Mouse (Mus musculus) thymus, adult 2 months (tissue): ENCODE measurements around the gene Slc15a3. TPM values are rescaled to one million over a fixed set of nuclear protein-coding genes. Genes with fewer than 3 reads are reported as not detected.

Experiments
- DNase-seq: peaks from one replicate; pipeline ENCODE4 v3.0.0; 2021
- H3K27ac ChIP-seq: fragments of 200-500 bp; 2 replicates; pipeline ENCODE4 v1.5.1; 2012; ENCODE audit warnings: low read length, control low read depth; ENCODE audit not compliant: control insufficient read depth, insufficient read depth
- H3K27me3 ChIP-seq: fragments of 200-500 bp; 2 replicates; pipeline ENCODE4 v1.6.1; 2012; ENCODE audit warnings: mild to moderate bottlenecking, low read length, moderate library complexity, mixed read lengths; ENCODE audit not compliant: control insufficient read depth, insufficient read depth
- H3K36me3 ChIP-seq: fragments of 200-500 bp; 2 replicates; pipeline ENCODE4 v1.6.1; 2012; ENCODE audit warnings: mild to moderate bottlenecking, low read length, moderate library complexity; ENCODE audit not compliant: control insufficient read depth, insufficient read depth
- H3K4me1 ChIP-seq: fragments of 200-500 bp; replicated peaks from 2 replicates; pipeline ENCODE4 v1.6.1; 2012; ENCODE audit warnings: low read length; ENCODE audit not compliant: control insufficient read depth, insufficient read depth
- H3K4me3 ChIP-seq: fragments of 200-500 bp; 2 replicates; pipeline ENCODE4 v1.5.1; 2012; ENCODE audit warnings: mild to moderate bottlenecking, low read length, control low read depth, moderate library complexity; ENCODE audit not compliant: control insufficient read depth, insufficient read depth
- CTCF ChIP-seq: fragments of 200-500 bp; IDR thresholded peaks from 2 replicates; pipeline ENCODE4 v1.5.1; 2012; ENCODE audit warnings: mild to moderate bottlenecking, control low read depth, low read length, moderate library complexity, borderline replicate concordance; ENCODE audit not compliant: control insufficient read depth, poor library complexity, insufficient read depth; ENCODE audit errors: extremely low read depth
- POLR2A ChIP-seq: fragments of 200-500 bp; IDR thresholded peaks from 2 replicates; pipeline ENCODE4 v1.6.1; 2012; ENCODE audit warnings: mild to moderate bottlenecking, low read length, control low read depth, moderate library complexity; ENCODE audit not compliant: control insufficient read depth, poor library complexity, insufficient read depth; ENCODE audit errors: extremely low read depth
- WGBS: fragments of 180-500 bp; shearing (Covaris S2); methylation state at CpG from one replicate; pipeline ENCODE4 v1.1.7; 2018; 5-methylcytosine and 5-hydroxymethylcytosine counted together
- polyA plus RNA-seq: library from polyadenylated mRNA; depleted of rRNA; stranded (reverse); fragments of >200 nt; gene quantifications from 2 replicates; pipeline ENCODE4 v1.2.3, GENCODE M21; 2012; rRNA removed

The Slc15a3 gene
- polyA plus RNA-seq, 1 experiment: 29.7 TPM

GRCm38 (mm10) chr19:10904512-10904911 lies 65.0 kb downstream of the Slc15a3 start:
- DNase-seq: no peak
- Histone ChIP-seq H3K4me3 (no peak overlapping the region), H3K27me3 (no peaks in the 10 kb centered on the region), H3K4me1 (no peaks in the 10 kb centered on the region), H3K36me3 (peaks cover 62% of the 10 kb centered on the region), H3K27ac (no peak overlapping the region)
- 97% methylated on average over 5 of the region's 5 CpGs for WGBS
- TF ChIP-seq CTCF: no peak
- no peak for TF ChIP-seq POLR2A

GRCm38 (mm10) chr19:10904927-10905727 lies 65.6 kb downstream of the Slc15a3 start:
- WGBS: 87% methylated on average over 7 of the region's 7 CpGs
- Histone ChIP-seq H3K4me1 (no peaks in the 10 kb centered on the region), H3K27ac (no peak overlapping the region), H3K27me3 (no peaks in the 10 kb centered on the region), H3K4me3 (no peak overlapping the region), H3K36me3 (peaks cover 57% of the 10 kb centered on the region)
- DNase-seq: no peak
- no peak for TF ChIP-seq POLR2A

GRCm38 (mm10) chr19:10905728-10906000 lies 66.1 kb downstream of the Slc15a3 start:
- H3K4me3 ChIP-seq: no peak overlapping the region
- H3K27me3 ChIP-seq: no peaks in the 10 kb centered on the region
- peaks cover 52% of the 10 kb centered on the region for H3K36me3 ChIP-seq
- no peaks in the 10 kb centered on the region for H3K4me1 ChIP-seq
- 97% methylated on average over 5 of the region's 5 CpGs for WGBS
- no peak overlapping the region for H3K27ac ChIP-seq
- DNase-seq: no peak
- TF ChIP-seq POLR2A (no peak), CTCF (no peak)

GRCm38 (mm10) chr19:10907891-10908290 lies 68.4 kb downstream of the Slc15a3 start:
- H3K27me3 ChIP-seq: no peaks in the 10 kb centered on the region
- H3K4me3 ChIP-seq: no peak overlapping the region
- TF ChIP-seq POLR2A (no peak), CTCF (no peak)
- H3K27ac ChIP-seq: no peak overlapping the region
- H3K36me3 ChIP-seq: peaks cover 31% of the 10 kb centered on the region
- DNase-seq: peak; percentile 57
- 61% methylated on average over 3 of the region's 3 CpGs for WGBS
- no peaks in the 10 kb centered on the region for H3K4me1 ChIP-seq

Other genes starting within 250 kb of the Slc15a3 start
- gene Ddb1, start 234.4 kb upstream of the Slc15a3 start, polyA plus RNA-seq: 154 and 156 TPM in 2 replicates
- 17.3 and 20.2 TPM in 2 replicates for gene Tkfc, start 234.1 kb upstream of the Slc15a3 start, polyA plus RNA-seq
- 3.1 and 4.7 TPM in 2 replicates for gene Vwce, start 205.5 kb upstream of the Slc15a3 start, polyA plus RNA-seq
- gene Pga5, start 161.7 kb upstream of the Slc15a3 start, polyA plus RNA-seq: 0.46 and 0.59 TPM in 2 replicates
- 38.2 and 40.4 TPM in 2 replicates for gene Vps37c, start 151.0 kb upstream of the Slc15a3 start, polyA plus RNA-seq
- gene Cd5, start 100.7 kb upstream of the Slc15a3 start, polyA plus RNA-seq: 250 and 282 TPM in 2 replicates
- 317 and 321 TPM in 2 replicates for gene Cd6, start 9.7 kb upstream of the Slc15a3 start, polyA plus RNA-seq
- 10.4 and 11.0 TPM in 2 replicates for gene Tmem132a, start 30.2 kb downstream of the Slc15a3 start, polyA plus RNA-seq
- gene Tmem109, start 42.3 kb downstream of the Slc15a3 start, polyA plus RNA-seq: 64.9 and 71.8 TPM in 2 replicates
- gene Prpf19, start 55.5 kb downstream of the Slc15a3 start, polyA plus RNA-seq: 349 and 357 TPM in 2 replicates
- 0.23 and 0.33 TPM in 2 replicates for gene Zp1, start 80.9 kb downstream of the Slc15a3 start, polyA plus RNA-seq
- gene Ptgdr2, start 97.4 kb downstream of the Slc15a3 start, polyA plus RNA-seq: 0.73 and 1.0 TPM in 2 replicates
- 5.8 and 8.8 TPM in 2 replicates for gene Ccdc86, start 109.5 kb downstream of the Slc15a3 start, polyA plus RNA-seq
- 1.8 and 2.8 TPM in 2 replicates for gene Ms4a10, start 134.9 kb downstream of the Slc15a3 start, polyA plus RNA-seq
- gene Ms4a15, start 153.5 kb downstream of the Slc15a3 start, polyA plus RNA-seq: not detected in 2 replicates
- gene Ms4a18, start 178.3 kb downstream of the Slc15a3 start, polyA plus RNA-seq: 0.28 and 0.38 TPM in 2 replicates
- 0.70 and 1.8 TPM in 2 replicates for gene Ms4a8a, start 241.4 kb downstream of the Slc15a3 start, polyA plus RNA-seq